Mouse (Mus musculus) hindbrain, embryonic 14.5 days (tissue): ENCODE measurements at regions not wholly inside any gene's neighbourhood (a gene's known extent, or its start where the extent isn't known, plus 50 kb on each side); places are given as distances from the start of the nearest gene placed in this dataset.

Experiments used
- ATAC-seq: fragments of 200-750 bp; cut with Nextera tagmentation; 2 replicates; pipeline ENCODE4 v1.8.0; 2017; ENCODE audit warnings: moderate number of reproducible peaks, mild to moderate bottlenecking, moderate TSS enrichment, moderate library complexity; ENCODE audit not compliant: low FRiP score
- DNase-seq: peaks from one replicate; pipeline ENCODE4 v3.0.0-alpha.2; 2015; ENCODE audit warnings: low spot score
- H3K27ac ChIP-seq: fragments of 300-500 bp; sonication (generic); 2 replicates; pipeline ENCODE4 v1.5.1; 2014; ENCODE audit warnings: mild to moderate bottlenecking, moderate library complexity
- H3K27me3 ChIP-seq: fragments of 300-500 bp; sonication (generic); 2 replicates; pipeline ENCODE4 v1.6.1; 2014; ENCODE audit warnings: mild to moderate bottlenecking, low read length, mixed read lengths; ENCODE audit not compliant: control insufficient read depth, insufficient read depth
- H3K36me3 ChIP-seq: fragments of 300-500 bp; sonication (generic); replicated peaks from 2 replicates; pipeline ENCODE4 v1.6.1; 2014; ENCODE audit not compliant: control insufficient read depth, insufficient read depth
- H3K4me1 ChIP-seq: fragments of 300-500 bp; sonication (generic); replicated peaks from 2 replicates; pipeline ENCODE4 v1.6.1; 2014; ENCODE audit warnings: antibody characterized with exemption, low read length, mixed read lengths; ENCODE audit not compliant: control insufficient read depth, insufficient read depth
- H3K4me2 ChIP-seq: fragments of 300-500 bp; sonication (generic); replicated peaks from 2 replicates; pipeline ENCODE4 v1.6.1; 2014; ENCODE audit warnings: mild to moderate bottlenecking, moderate library complexity
- H3K4me3 ChIP-seq: fragments of 300-500 bp; sonication (generic); replicated peaks from 2 replicates; pipeline ENCODE4 v1.5.1; 2014; ENCODE audit warnings: mild to moderate bottlenecking, low read length
- H3K9ac ChIP-seq: fragments of 300-500 bp; sonication (generic); 2 replicates; pipeline ENCODE4 v1.6.1; 2014
- H3K9me3 ChIP-seq: fragments of 300-500 bp; sonication (generic); 2 replicates; pipeline ENCODE4 v1.6.1; 2016; ENCODE audit warnings: low read length; ENCODE audit not compliant: control insufficient read depth

- H3K36me3 ChIP-seq: no peaks in the 10 kb centered on the region
- no peak overlapping the region for H3K9ac ChIP-seq
- H3K4me1 ChIP-seq: no peaks in the 10 kb centered on the region
- no peak overlapping the region for H3K4me3 ChIP-seq
- ATAC-seq: no peak
- no peaks in the 10 kb centered on the region for H3K9me3 ChIP-seq
- no peaks in the 10 kb centered on the region for H3K27me3 ChIP-seq
- no peak for DNase-seq
- H3K4me2 ChIP-seq: no peak overlapping the region
- no peak overlapping the region for H3K27ac ChIP-seq
Observed at GRCm38 (mm10) chr9:5771158-5771557, 397.2 kb upstream of the Pdgfd start.
